Comparison of ENCODE assay signal across 22 mouse cellular contexts in genomic region chr6:51582051-51582450, GRCm38 (mm10). TPM values are rescaled to one million over a fixed set of nuclear protein-coding genes. Genes with fewer than 3 reads are reported as not detected.
DNase-seq lines count a peak whose midpoint lies in the region; ATAC-seq lines count a peak whose summit lies in the region.
"Had no signal": no experiment of that assay in that cellular context is flagged by ENCODE, and none has a peak within 500 bp of the region (broad histone marks: within the 10 kb centered on the region; RNA-seq: fewer than 3 reads in every experiment).

No protein-coding gene starts in this region.

- no peaks in the 10 kb centered on the region for H3K9me3 ChIP-seq in embryonic facial prominence, embryonic 11.5 days (replicated peaks; ENCODE audit: control insufficient read depth, low read length)
- no peaks in the 10 kb centered on the region for H3K9me3 ChIP-seq in embryonic facial prominence, embryonic 10.5 days
- H3K9me3 ChIP-seq in hindbrain, embryonic 10.5 days: no peaks in the 10 kb centered on the region
- no peaks in the 10 kb centered on the region for H3K9me3 ChIP-seq in hindbrain, embryonic 16.5 days (ENCODE audit: control insufficient read depth, low read length)
- H3K9me3 ChIP-seq in midbrain, embryonic 13.5 days: no peaks in the 10 kb centered on the region
- H3K9me3 ChIP-seq in midbrain, embryonic 16.5 days (replicated peaks; ENCODE audit: control insufficient read depth, low read length, poor library complexity, severe bottlenecking): no peaks in the 10 kb centered on the region
- H3K9me3 ChIP-seq: embryonic facial prominence, embryonic 13.5 days; forebrain, embryonic 10.5 days; forebrain, embryonic 15.5 days; heart, embryonic 13.5 days; intestine, embryonic 15.5 days had no signal

- no peak overlapping the region for H3K4me3 ChIP-seq in embryonic facial prominence, embryonic 11.5 days (ENCODE audit: low read depth, low read length)
- no peak overlapping the region for H3K4me3 ChIP-seq in embryonic facial prominence, embryonic 10.5 days
- H3K4me3 ChIP-seq in hindbrain, embryonic 10.5 days: no peak overlapping the region
- no peak overlapping the region for H3K4me3 ChIP-seq in hindbrain, embryonic 16.5 days (ENCODE audit: low read length)
- H3K4me3 ChIP-seq in midbrain, embryonic 13.5 days (replicated peaks): no peak overlapping the region
- no peak overlapping the region for H3K4me3 ChIP-seq in midbrain, embryonic 16.5 days (ENCODE audit: low read depth, low read length)
- H3K4me3 ChIP-seq: embryonic facial prominence, embryonic 13.5 days; forebrain, embryonic 10.5 days; forebrain, embryonic 15.5 days; heart, embryonic 13.5 days; intestine, embryonic 15.5 days had no signal

- no peak overlapping the region for H3K9ac ChIP-seq in embryonic facial prominence, embryonic 11.5 days (replicated peaks; ENCODE audit: low read length)
- no peak overlapping the region for H3K9ac ChIP-seq in hindbrain, embryonic 16.5 days (ENCODE audit: low read depth, low read length)
- H3K9ac ChIP-seq in midbrain, embryonic 13.5 days (replicated peaks): no peak overlapping the region
- no peak overlapping the region for H3K9ac ChIP-seq in midbrain, embryonic 16.5 days (ENCODE audit: low read depth, low read length)
- H3K9ac ChIP-seq: embryonic facial prominence, embryonic 13.5 days; forebrain, embryonic 15.5 days; heart, embryonic 13.5 days; intestine, embryonic 15.5 days had no signal

- no peaks in the 10 kb centered on the region for H3K4me1 ChIP-seq in embryonic facial prominence, embryonic 11.5 days (ENCODE audit: control insufficient read depth, insufficient read depth, low read length)
- H3K4me1 ChIP-seq in embryonic facial prominence, embryonic 10.5 days: 0 out of 2 replicates have a peak, but pooled peaks cover 2% of the 10 kb centered on the region
- H3K4me1 ChIP-seq in hindbrain, embryonic 10.5 days (replicated peaks): peaks cover 11% of the 10 kb centered on the region; the same call in 1 of the 2 replicates
- H3K4me1 ChIP-seq in hindbrain, embryonic 16.5 days (ENCODE audit: control insufficient read depth, insufficient read depth, low read depth, low read length): no peaks in the 10 kb centered on the region; the same call in 1 of the 2 replicates
- peaks cover 25% of the 10 kb centered on the region for H3K4me1 ChIP-seq in midbrain, embryonic 13.5 days (replicated peaks)
- H3K4me1 ChIP-seq in midbrain, embryonic 16.5 days (ENCODE audit: control insufficient read depth, insufficient read depth, low read length): peaks cover 8% of the 10 kb centered on the region; the same call in 1 of the 2 replicates
- H3K4me1 ChIP-seq: forebrain, embryonic 15.5 days; heart, embryonic 13.5 days had no signal

- H3K36me3 ChIP-seq in embryonic facial prominence, embryonic 11.5 days (replicated peaks; ENCODE audit: control insufficient read depth, insufficient read depth, low read depth, low read length): no peaks in the 10 kb centered on the region
- H3K36me3 ChIP-seq in embryonic facial prominence, embryonic 10.5 days (replicated peaks): 0 out of 2 replicates have a peak, but pooled peaks cover 7% of the 10 kb centered on the region
- peaks cover 32% of the 10 kb centered on the region for H3K36me3 ChIP-seq in hindbrain, embryonic 10.5 days
- 0 out of 2 replicates have a peak, but pooled peaks cover 2% of the 10 kb centered on the region for H3K36me3 ChIP-seq in hindbrain, embryonic 16.5 days (ENCODE audit: control insufficient read depth, insufficient read depth, low read length)
- H3K36me3 ChIP-seq in midbrain, embryonic 13.5 days: peaks cover 3% of the 10 kb centered on the region
- H3K36me3 ChIP-seq in midbrain, embryonic 16.5 days (ENCODE audit: control insufficient read depth, insufficient read depth, low read length): no peaks in the 10 kb centered on the region
- H3K36me3 ChIP-seq: embryonic facial prominence, embryonic 13.5 days; forebrain, embryonic 15.5 days; intestine, embryonic 15.5 days had no signal

- no peaks in the 10 kb centered on the region for H3K27me3 ChIP-seq in embryonic facial prominence, embryonic 11.5 days (ENCODE audit: control insufficient read depth, insufficient read depth, low read length)
- H3K27me3 ChIP-seq in embryonic facial prominence, embryonic 10.5 days (replicated peaks; ENCODE audit: low read depth, poor library complexity, severe bottlenecking): no peaks in the 10 kb centered on the region
- H3K27me3 ChIP-seq in hindbrain, embryonic 10.5 days (ENCODE audit: insufficient read depth, poor library complexity, severe bottlenecking): no peaks in the 10 kb centered on the region
- H3K27me3 ChIP-seq in hindbrain, embryonic 16.5 days (replicated peaks; ENCODE audit: control insufficient read depth, insufficient read depth, low read length): no peaks in the 10 kb centered on the region
- H3K27me3 ChIP-seq in midbrain, embryonic 13.5 days: no peaks in the 10 kb centered on the region
- no peaks in the 10 kb centered on the region for H3K27me3 ChIP-seq in midbrain, embryonic 16.5 days (ENCODE audit: control insufficient read depth, insufficient read depth, low read depth, low read length)
- H3K27me3 ChIP-seq: embryonic facial prominence, embryonic 13.5 days; forebrain, embryonic 15.5 days; heart, embryonic 13.5 days; intestine, embryonic 15.5 days had no signal

- WGBS in embryonic facial prominence, embryonic 11.5 days: 87% methylated on average over 9 of the region's 9 CpGs
- 91% methylated on average over 9 of the region's 9 CpGs for WGBS in embryonic facial prominence, embryonic 10.5 days
- 90% methylated on average over 9 of the region's 9 CpGs for WGBS in hindbrain, embryonic 10.5 days
- 76% methylated on average over 9 of the region's 9 CpGs for WGBS in hindbrain, embryonic 16.5 days
- WGBS in midbrain, embryonic 13.5 days: 79% methylated on average over 9 of the region's 9 CpGs
- 80% methylated on average over 9 of the region's 9 CpGs for WGBS in midbrain, embryonic 16.5 days

- H3K27ac ChIP-seq in embryonic facial prominence, embryonic 11.5 days (replicated peaks; ENCODE audit: low read depth, low read length): no peak overlapping the region
- no peak overlapping the region for H3K27ac ChIP-seq in embryonic facial prominence, embryonic 10.5 days (replicated peaks)
- H3K27ac ChIP-seq in hindbrain, embryonic 10.5 days: peak overlapping the region; percentile 13; the same call in 1 of the 2 replicates
- no peak overlapping the region for H3K27ac ChIP-seq in hindbrain, embryonic 16.5 days (ENCODE audit: low read depth, low read length)
- H3K27ac ChIP-seq in midbrain, embryonic 13.5 days: peak overlapping the region; percentile 52
- H3K27ac ChIP-seq in midbrain, embryonic 16.5 days (ENCODE audit: low read length): no peak overlapping the region
- H3K27ac ChIP-seq: embryonic facial prominence, embryonic 13.5 days; forebrain, embryonic 10.5 days; forebrain, embryonic 15.5 days; heart, embryonic 13.5 days; intestine, embryonic 15.5 days had no signal

- DNase-seq in embryonic facial prominence, embryonic 11.5 days (ENCODE audit: low spot score): no peak
- DNase-seq in embryonic facial prominence, embryonic 10.5 days (ENCODE audit: low spot score): no peak
- DNase-seq in hindbrain, embryonic 10.5 days (ENCODE audit: low spot score): no peak
- no peak for DNase-seq in thymus, postnatal 14 days
- DNase-seq: adrenal gland, adult 8-10 months; adrenal gland, postnatal 36 days; cerebellum, adult 18-20 months; cerebellum, adult 9-10 months; cerebellum, postnatal 14 days; gastrocnemius, postnatal 25 days; heart, adult 18-20 months; heart, postnatal 14 days; kidney, adult 11 months had no signal

- H3K4me2 ChIP-seq in embryonic facial prominence, embryonic 11.5 days (ENCODE audit: low read depth, low read length): no peak overlapping the region
- no peak overlapping the region for H3K4me2 ChIP-seq in hindbrain, embryonic 16.5 days (ENCODE audit: low read length)
- no peak overlapping the region for H3K4me2 ChIP-seq in midbrain, embryonic 13.5 days (replicated peaks)
- H3K4me2 ChIP-seq in midbrain, embryonic 16.5 days (ENCODE audit: low read length): no peak overlapping the region
- H3K4me2 ChIP-seq: embryonic facial prominence, embryonic 13.5 days; forebrain, embryonic 15.5 days; heart, embryonic 13.5 days; intestine, embryonic 15.5 days had no signal

- 0 out of 2 replicates have a peak, but pooled peaks have one; percentile 16 for ATAC-seq in embryonic facial prominence, embryonic 11.5 days (replicated peaks; ENCODE audit: insufficient number of reproducible peaks, low FRiP score, low TSS enrichment, low read depth)
- no peak for ATAC-seq in hindbrain, embryonic 16.5 days
- ATAC-seq in midbrain, embryonic 13.5 days: no peak
- ATAC-seq in midbrain, embryonic 16.5 days: no peak
- ATAC-seq: activated CD4-positive, CD25-positive, alpha-beta regulatory T cell, adult 4 months; forebrain, embryonic 15.5 days; intestine, embryonic 15.5 days had no signal

RNA-seq across cellular contexts. Expression of gene Snx10, which starts 58.4 kb away (rescaled TPM):
- polyA plus RNA-seq in embryonic facial prominence, embryonic 11.5 days (2014; fragmentation: Nextera tagmentation; extraction: Ambion mirVana): 26.5 and 27.5 TPM in 2 replicates
- polyA plus RNA-seq in embryonic facial prominence, embryonic 10.5 days (2016; fragmentation: Nextera tagmentation; extraction: Ambion mirVana): 22.7 and 24.0 TPM in 2 replicates
- 35.8 and 41.9 TPM in 2 replicates for polyA plus RNA-seq in hindbrain, embryonic 10.5 days (2016; fragmentation: Nextera tagmentation; extraction: Ambion mirVana)
- polyA plus RNA-seq in hindbrain, embryonic 16.5 days (2015; fragmentation: Nextera tagmentation; extraction: Ambion mirVana): 65.9 and 76.2 TPM in 2 replicates
- 48.7 and 49.6 TPM in 2 replicates for polyA plus RNA-seq in midbrain, embryonic 13.5 days (2015; fragmentation: Nextera tagmentation; extraction: Ambion mirVana)
- polyA plus RNA-seq in midbrain, embryonic 16.5 days (2015; fragmentation: Nextera tagmentation; extraction: Ambion mirVana): 68.9 and 70.6 TPM in 2 replicates

Comparison
In these comparisons a context has a peak if more than half of its experiments do, and no peak if none do; other contexts are left out.
1. H3K27ac ChIP-seq: peak in hindbrain, embryonic 10.5 days (single experiment) and midbrain, embryonic 13.5 days (single experiment); none in embryonic facial prominence, embryonic 11.5 days (single experiment), embryonic facial prominence, embryonic 10.5 days (single experiment), hindbrain, embryonic 16.5 days (single experiment) and midbrain, embryonic 16.5 days (single experiment).